Mouse (Mus musculus): Measurements from ENCODE around the gene Tmem94.
"Not testable (repeated sequence)": the region's sequence is repeated elsewhere in the genome, so short reads cannot be mapped to it uniquely, and the experiment has no call there.

The Tmem94 gene

DNA sequence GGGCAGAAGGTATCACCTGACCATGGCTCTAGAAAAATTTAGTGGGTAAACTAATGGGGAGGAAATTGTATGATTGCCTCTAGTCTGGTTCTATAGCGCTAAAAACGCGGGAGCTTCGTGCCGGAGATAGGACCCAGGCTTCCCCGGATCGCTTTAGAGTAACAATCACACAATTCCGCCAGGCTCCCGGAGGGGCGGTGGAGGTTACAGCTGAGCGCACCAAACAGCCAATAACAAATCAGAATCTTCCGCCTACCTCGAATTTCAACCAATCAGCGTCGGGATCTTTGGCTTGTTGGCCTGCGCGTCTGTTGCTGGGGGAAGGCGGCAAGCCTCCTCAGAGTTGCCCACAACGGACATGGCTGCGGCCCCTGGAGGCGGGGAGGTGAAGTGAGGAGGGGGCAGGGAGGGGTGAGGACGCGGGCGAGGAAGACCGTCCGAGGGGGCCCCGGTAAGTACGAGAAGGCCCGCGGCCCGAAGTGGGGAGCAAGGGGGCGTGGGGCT is at the start of gene Tmem94:
TSS of gene Tmem94 (plus strand) at position 331 of the 504 bp plus-strand sequence.
- DNase-seq (ENCODE audit: low spot score), result peak; percentile 95

DNA sequence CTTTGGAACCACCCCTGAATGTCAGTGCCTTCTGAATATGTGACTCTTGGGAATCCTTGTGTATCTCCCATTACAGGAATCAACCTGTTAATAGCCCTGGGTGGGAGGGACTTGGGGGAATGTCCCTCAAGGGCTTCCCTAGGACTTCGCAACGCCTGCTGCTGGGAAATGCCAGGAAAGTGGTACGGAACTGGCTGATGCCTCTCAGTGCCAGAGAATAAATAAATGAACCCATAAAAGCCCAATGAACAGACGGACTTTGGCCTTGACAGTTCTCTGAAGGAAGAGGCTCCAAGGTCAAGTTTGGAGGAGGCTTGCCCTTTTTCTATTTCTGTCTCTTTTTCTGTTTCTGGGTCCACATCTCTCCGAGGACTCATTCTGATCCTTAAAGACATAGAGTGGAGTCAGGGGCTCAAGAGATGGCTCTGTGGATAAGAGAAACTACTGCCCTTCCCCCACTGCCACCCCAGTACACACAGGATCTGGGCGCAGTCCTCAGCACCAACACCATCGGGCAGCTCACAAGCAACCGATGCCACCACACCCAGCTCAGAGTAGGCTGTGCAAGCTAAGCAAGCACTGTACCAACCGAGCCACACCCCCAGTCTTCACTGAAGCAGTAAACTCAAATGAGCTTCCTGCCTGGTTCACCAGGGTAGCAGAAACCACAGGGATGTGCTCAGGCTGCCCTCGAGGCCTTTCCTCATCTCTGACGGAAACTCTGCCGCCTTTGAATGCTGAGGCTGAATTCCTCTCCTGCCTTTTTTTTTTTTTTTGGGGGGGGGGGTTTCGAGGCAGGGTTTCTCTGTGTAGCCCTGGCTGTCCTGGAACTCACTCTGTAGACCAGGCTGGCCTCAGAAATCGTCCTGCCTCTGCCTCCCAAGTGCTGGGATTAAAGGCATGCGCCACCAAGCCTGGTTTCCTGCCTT is 48.6 kb upstream of the Tmem94 start:
- no peak for DNase-seq (ENCODE audit: low spot score)

GRCm38 (mm10) chr11:115717660-115718390 is 47.4 kb upstream of the Tmem94 start:
- no peak for DNase-seq (ENCODE audit: low spot score)

DNA sequence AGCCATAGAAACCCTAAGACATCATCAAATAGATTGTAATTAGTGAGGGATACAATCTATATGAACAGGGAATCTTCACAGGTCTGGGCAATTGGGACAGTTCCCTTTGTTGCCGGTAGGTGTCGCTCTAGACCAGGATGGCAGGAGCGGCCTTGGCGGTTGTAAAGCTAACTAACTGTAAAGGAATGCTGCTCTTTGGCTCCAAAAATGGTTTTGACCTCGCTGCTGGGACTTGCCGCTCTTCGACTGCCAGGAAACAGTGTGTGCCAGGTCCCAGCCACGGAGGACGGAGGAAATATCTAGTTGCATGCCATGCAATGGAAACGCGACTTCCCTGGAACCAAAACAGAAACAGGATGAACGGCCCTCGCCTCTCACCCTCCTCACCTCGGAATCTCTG is 42.6 kb upstream of the Tmem94 start:
- no peak for DNase-seq (ENCODE audit: low spot score)

DNA sequence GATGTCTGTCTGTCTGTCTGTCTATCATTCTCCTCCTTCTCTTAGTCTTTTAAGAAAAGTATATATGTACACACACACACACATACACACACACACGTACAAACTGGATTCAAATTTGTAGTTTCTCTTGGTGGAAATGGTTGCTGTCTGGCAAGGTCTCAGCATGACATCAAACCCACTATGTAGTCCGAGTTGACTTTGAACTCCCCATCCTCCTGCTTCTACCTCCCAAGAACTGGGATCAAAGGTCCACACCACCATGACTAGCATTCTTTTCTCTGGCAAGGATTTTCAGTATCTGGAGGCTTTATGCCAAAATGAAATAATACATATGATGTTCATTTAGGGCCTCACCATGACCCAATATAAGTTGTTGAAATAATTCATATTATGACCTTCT is 42.0 kb upstream of the Tmem94 start:
- no peak for DNase-seq (ENCODE audit: low spot score)

DNA sequence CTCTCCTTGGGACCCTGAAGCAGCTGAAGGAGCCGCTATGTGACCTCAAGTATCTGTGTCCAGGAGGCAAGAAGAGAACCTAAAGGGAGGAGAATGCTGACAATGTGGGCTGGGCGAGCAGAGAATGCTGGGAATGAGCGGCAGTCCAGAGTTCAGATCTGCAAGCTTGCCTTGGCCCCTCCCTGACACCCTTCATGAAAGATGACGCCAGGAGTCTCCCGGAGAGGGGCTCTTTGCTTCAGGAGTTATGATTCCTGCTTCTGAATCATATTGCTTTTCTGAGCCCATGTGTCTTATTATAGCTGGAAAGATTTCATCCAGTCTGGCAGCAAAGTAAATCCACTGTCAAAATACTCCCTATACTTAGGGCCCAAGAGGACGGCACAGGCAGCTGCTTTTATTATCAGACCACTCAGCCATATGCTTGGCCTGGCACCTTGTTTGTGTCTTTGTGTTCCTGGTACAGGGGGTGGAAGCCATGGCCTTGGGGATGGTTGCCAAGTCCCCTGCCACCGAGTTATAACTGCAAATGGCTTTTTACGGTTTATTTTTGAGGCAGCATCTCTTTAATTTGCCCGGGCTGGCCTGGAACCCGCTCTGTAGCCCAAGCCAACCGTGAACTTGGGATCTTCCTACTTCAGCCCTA is 31.1 kb upstream of the Tmem94 start:
- DNase-seq (ENCODE audit: low spot score), result no peak

GRCm38 (mm10) chr11:115737608-115738208 is 27.5 kb upstream of the Tmem94 start:
- no peak for DNase-seq (ENCODE audit: low spot score)

DNA sequence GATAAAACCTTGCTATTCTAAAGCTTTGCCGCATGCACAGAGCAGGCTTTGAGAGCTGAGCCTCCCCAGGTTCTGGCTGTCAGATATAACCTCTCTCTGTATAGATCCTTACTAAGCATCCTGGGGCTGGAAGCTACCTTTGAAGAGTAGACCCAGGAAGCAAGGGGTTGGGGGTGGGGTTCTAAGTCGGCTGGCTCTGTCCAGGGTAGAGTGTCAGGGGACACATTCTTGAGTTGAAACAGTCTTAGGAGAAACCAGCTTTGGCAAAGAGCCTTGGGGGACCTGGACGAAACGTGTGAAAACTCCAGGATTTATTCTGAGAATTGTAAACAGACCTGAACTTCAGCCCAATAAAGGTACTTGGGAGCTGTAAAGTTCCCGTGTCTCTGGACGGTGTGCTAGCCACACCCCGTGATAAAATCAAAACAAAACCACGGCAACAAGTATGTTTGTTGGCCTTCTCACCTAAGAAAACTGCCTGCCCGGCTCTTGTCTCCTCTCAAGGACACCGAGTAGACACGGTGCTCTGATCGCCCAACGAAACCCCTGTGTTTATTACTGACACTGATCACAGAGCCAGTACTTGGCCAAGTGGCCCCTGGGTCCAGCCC is 26.9 kb upstream of the Tmem94 start:
- no peak for DNase-seq (ENCODE audit: low spot score)

DNA sequence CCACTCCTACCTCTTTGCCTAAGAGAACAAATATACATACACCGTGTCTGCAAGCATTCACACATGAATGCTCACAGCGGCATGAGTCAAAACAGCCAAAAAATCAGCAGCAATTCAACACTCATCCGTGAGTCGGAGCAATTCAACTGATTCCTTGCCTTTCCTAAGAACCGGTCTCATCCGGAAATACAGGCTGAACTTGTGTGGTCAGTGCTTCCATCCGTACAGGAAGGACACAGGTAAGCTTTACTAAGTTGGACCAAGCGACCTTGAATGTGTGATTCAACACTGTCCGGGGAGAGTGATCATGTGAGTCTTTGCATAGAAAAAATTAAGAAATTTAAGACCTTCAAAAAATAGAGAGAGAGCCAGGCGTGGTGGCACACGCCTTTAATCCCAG is 24.2 kb upstream of the Tmem94 start:
- no peak for DNase-seq (ENCODE audit: low spot score)

- DNase-seq (ENCODE audit: low spot score), result no peak
Measured at GRCm38 (mm10) chr11:115742926-115743325, 22.3 kb upstream of the Tmem94 start.

DNA sequence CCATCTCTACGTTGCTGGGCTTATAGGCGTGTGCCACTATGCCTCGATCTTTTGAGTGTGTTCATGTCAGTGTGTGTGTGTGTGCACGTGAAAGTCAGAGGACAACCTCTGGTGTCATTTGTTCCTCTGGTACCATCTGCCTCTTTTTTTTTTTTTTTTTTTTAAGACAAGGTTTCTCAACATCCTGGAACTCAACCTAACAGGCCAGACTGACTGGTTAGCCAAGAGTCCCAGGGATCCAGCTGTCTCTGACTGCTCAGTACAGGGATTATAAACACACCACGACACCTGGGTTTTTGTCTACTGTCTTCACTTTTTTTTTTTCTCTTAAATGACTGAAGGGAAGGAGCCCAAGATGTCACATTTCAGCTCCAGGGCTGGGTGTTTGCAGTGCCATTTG is 20.8 kb upstream of the Tmem94 start:
- DNase-seq (ENCODE audit: low spot score), result no peak

GRCm38 (mm10) chr11:115746109-115746508 is 19.1 kb upstream of the Tmem94 start:
- DNase-seq (ENCODE audit: low spot score), result no peak

- no peak for DNase-seq (ENCODE audit: low spot score)
Measured at GRCm38 (mm10) chr11:115746762-115747161, 18.5 kb upstream of the Tmem94 start.

- no peak for DNase-seq (ENCODE audit: low spot score)
Measured at GRCm38 (mm10) chr11:115747351-115747750, 17.9 kb upstream of the Tmem94 start.

DNA sequence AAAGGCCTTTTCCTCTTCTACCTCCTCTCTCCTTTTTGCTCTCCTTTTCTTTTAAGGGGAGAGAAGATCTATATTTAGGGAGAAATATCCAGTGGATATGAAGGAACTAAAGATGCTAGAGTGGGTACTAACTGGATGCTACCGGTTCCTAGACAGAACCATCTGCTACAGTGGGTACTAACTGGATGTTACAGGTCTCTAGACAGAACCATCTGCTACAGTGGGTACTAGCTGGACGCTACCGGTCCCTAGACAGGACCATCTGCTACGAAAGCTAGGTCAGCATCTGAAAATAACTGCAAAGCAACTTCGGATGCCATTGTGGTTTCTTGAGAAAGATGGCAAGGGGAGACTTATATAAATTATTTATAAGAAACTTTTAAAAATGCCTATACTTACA is 15.4 kb upstream of the Tmem94 start:
- DNase-seq (ENCODE audit: low spot score), result no peak

GRCm38 (mm10) chr11:115751725-115752124 is 13.5 kb upstream of the Tmem94 start:
- no peak for DNase-seq (ENCODE audit: low spot score)

DNA sequence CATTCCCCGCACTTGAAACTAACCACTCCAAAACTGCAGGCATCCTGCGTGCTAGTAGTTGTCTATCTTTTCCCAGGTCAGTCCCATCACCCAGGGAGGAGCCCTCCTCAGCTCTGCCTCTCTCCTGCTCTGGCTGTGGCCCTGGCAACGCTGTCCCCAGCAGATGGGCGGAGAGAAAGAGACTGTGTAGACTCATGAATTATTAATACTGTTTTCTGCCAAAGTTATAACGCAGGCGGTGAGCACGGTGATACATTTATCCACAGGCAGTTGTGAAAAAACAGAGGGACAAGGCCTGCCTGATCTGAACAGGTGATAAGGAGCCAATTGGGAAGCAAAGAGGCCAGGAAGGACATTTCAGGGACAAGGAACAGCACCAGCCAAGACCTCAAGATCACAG is 12.6 kb upstream of the Tmem94 start:
- no peak for DNase-seq (ENCODE audit: low spot score)

DNA sequence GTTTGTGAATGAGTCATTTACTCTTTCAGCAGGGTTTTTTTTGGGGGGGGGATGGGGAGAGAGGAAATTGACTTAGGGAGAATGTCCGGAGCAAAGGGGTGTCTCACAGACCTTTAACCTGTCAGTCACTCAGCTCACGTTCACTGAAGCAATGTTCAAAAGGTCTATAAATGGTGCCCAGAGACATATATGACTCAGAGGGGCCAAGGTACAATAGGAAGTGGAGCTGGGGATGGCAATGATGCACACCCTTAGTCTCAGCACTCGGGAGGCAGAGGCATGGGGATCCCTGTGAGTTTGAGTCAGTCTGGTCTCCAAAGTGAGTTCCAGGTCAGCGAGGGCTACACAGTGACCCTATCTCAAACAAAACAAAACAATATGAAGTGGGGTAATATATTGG is 11.7 kb upstream of the Tmem94 start:
- DNase-seq (ENCODE audit: low spot score), result no peak

- DNase-seq (ENCODE audit: low spot score), result not testable (repeated sequence)
Measured at GRCm38 (mm10) chr11:115762176-115762575, 3.1 kb upstream of the Tmem94 start.

DNA sequence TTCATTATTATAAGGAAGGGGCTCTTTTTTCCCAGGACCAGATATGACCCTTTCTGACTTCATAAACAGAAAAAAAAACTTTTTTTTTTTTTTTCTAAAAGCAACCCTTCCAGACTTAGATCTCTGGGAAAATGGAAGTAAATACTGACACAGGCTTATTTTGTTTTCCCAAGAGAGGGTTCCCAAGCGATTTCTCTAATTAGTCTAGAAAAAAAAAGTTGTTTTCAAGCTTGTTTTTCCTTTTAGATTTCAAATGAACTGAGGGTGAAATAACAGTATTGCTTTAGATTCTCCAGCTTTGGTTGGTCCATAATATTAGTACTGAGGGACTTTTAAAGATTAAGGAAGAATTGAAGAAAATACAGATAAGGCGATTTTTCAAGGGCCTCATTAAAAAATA is 535 bp upstream of the Tmem94 start:
- no peak for DNase-seq (ENCODE audit: low spot score)

DNA sequence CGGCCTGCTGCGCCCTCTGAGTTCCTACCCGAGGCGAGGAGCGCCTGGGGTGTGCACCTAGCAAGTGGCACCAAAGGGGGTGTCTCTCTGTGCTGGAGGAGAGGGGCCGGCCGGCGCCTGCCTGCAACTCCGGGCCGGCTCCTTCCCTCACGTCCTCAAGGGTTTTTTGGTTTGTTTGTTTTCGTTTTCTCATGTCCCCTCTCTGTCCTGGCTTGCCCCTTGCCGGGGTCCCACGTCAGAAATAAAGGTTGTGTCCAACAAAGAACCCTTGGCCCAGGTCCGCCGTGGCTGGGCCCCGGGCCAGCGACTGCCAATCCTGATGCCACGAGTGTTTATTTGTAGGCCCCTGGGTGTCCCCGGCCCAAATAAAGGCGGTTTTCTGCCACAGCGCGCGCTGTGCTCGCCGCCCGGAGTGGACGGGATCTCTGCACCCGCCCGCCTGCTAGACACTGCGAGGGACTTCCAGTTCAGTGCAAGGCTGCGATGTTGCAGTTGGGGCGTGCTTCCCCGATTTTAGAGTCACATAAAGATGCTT is 441 bp downstream of the Tmem94 start:
- no peak for DNase-seq (ENCODE audit: low spot score)

All from left cerebral cortex, adult 11 months (tissue).